Mouse (Mus musculus) embryonic facial prominence, embryonic 15.5 days (tissue): ENCODE data around the gene Bcl2l11. TPM values are rescaled to one million over a fixed set of nuclear protein-coding genes. Genes with fewer than 3 reads are reported as not detected.

Experiments used
- ATAC-seq: fragments of 200-750 bp; cut with Nextera tagmentation; 2 replicates; pipeline ENCODE4 v1.8.0; 2017; ENCODE audit warnings: low read depth, moderate TSS enrichment; ENCODE audit not compliant: insufficient number of reproducible peaks, low FRiP score, low TSS enrichment
- H3K27ac ChIP-seq: fragments of 300-500 bp; sonication (generic); replicated peaks from 2 replicates; pipeline ENCODE4 v1.5.1; 2015; ENCODE audit warnings: mild to moderate bottlenecking, inconsistent platforms
- H3K27me3 ChIP-seq: fragments of 300-500 bp; sonication (generic); 2 replicates; pipeline ENCODE4 v1.6.1; 2015; ENCODE audit warnings: inconsistent platforms
- H3K36me3 ChIP-seq: fragments of 300-500 bp; sonication (generic); 2 replicates; pipeline ENCODE4 v1.6.1; 2015; ENCODE audit warnings: mild to moderate bottlenecking, inconsistent platforms
- H3K4me1 ChIP-seq: fragments of 300-500 bp; sonication (generic); 2 replicates; pipeline ENCODE4 v1.6.1; 2015; ENCODE audit warnings: inconsistent platforms
- H3K4me2 ChIP-seq: fragments of 300-500 bp; sonication (generic); replicated peaks from 2 replicates; pipeline ENCODE4 v1.6.1; 2015; ENCODE audit warnings: mild to moderate bottlenecking, inconsistent platforms
- H3K4me3 ChIP-seq: fragments of 300-500 bp; sonication (generic); replicated peaks from 2 replicates; pipeline ENCODE4 v1.5.1; 2015; ENCODE audit warnings: mild to moderate bottlenecking, inconsistent platforms
- H3K9ac ChIP-seq: fragments of 300-500 bp; sonication (generic); 2 replicates; pipeline ENCODE4 v1.6.1; 2015; ENCODE audit warnings: inconsistent platforms
- H3K9me3 ChIP-seq: fragments of 300-500 bp; sonication (generic); replicated peaks from 2 replicates; pipeline ENCODE4 v1.6.1; 2016; ENCODE audit warnings: inconsistent platforms
- WGBS: fragments of 180-500 bp; shearing (Covaris S2); methylation state at CpG from one replicate; pipeline ENCODE4 v1.1.7; 2015; 5-methylcytosine and 5-hydroxymethylcytosine counted together
- polyA plus RNA-seq: library from polyadenylated mRNA; unstranded; fragments of >200 nt; fragmentation: Nextera tagmentation; extraction: Ambion mirVana; gene quantifications from 2 replicates; pipeline ENCODE4 v1.2.1, GENCODE M21; 2015

Bcl2l11 gene
- polyA plus RNA-seq, 1 experiment from 2014 or later, result 17.4 TPM

DNA sequence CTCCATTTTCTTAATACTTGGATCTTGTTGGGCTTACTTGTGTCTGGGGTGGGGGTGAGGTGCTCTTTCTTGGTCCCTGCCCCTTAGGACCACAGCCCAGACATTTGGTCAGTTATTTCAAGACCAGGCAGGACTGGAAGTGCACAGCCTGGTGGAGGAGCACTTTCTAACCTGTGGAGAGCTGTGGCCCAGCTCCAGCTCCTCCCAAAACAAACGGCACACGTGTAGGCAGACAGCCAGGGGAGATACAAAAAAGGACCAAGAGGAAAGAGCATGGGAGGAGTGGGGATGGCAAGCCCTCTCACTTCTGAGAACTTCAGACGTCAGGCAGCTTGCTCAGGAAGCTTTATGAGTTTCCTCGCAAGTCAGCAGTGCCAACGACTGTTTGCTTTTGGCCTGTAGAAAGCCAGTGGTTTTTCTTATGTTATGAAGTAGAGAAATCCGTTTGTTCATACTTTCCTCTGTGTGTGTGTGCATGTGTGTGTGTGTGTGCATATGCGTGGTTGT, 33.8 kb downstream of the Bcl2l11 start:
- peaks cover 16% of the 10 kb centered on the region for H3K4me1 ChIP-seq
- H3K9me3 ChIP-seq, result no peaks in the 10 kb centered on the region
- no peak for ATAC-seq
- no peak overlapping the region for H3K27ac ChIP-seq
- H3K36me3 ChIP-seq, result peaks cover 13% of the 10 kb centered on the region
- H3K4me3 ChIP-seq, result no peak overlapping the region
- no peak overlapping the region for H3K9ac ChIP-seq
- WGBS, result 69% methylated on average over 7 of the region's 7 CpGs
- no peak overlapping the region for H3K4me2 ChIP-seq
- H3K27me3 ChIP-seq, result no peaks in the 10 kb centered on the region

DNA sequence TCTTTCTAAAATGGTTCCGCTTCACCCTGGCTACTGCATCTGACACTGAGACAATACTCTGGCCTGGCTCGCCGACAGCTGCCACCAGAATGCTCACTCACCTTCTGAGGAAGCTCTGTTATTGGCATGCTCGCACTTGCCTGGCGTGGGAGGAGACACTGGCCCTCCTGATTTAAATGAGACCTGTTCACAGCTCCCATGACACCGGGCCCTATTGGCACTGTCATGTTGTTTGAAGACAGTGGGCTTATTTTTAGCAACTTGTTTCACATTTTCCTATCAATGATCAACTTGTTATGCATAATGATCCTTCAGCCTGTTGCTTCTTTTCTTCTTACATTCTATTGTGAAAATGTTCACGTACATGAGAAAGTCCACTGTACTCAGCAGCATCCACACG, 37.3 kb downstream of the Bcl2l11 start:
- no peaks in the 10 kb centered on the region for H3K4me1 ChIP-seq
- no peaks in the 10 kb centered on the region for H3K27me3 ChIP-seq
- no peaks in the 10 kb centered on the region for H3K9me3 ChIP-seq
- no peak overlapping the region for H3K4me2 ChIP-seq
- WGBS, result 74% methylated on average over 8 of the region's 8 CpGs
- no peak overlapping the region for H3K27ac ChIP-seq
- no peak overlapping the region for H3K9ac ChIP-seq
- H3K36me3 ChIP-seq, result peaks cover 11% of the 10 kb centered on the region
- H3K4me3 ChIP-seq, result no peak overlapping the region
- no peak for ATAC-seq

DNA sequence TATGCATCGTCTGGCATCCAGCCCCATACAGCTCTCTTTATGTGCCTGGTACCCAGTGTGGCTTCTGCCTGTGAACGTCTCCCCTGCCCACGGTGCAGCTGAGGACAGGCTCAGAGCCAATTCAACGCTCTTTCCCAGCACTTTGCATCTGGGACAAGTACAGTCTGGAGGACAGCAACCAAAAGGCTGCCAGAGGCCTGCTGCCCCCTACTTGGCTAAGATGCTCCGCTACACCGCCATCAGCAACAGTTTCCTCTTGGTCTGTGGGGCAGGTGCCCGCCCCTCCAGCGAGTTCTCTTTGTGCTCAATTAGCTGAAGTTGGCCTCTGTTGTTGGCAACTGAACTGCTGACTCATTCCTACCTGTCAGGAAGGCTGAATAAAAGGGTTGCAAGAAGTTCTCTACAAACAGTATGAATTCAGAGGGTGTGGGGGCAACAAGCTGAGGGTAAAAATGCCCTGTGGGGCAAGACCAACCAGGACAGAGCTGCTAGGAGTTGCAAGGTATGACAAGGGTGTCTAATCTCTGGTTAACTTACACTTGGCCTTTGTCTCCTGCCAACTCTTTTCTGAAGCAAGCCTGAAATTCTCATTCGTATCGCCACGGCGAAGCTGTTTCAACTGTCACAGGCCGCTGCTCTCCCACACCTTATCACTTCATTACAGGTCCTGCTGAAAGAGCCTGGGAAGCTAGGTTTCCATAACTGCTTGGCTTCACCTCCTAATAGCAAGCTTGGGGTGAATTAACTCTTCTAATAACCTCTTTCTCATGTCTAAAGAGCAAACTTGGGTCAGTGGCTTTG, 41.0 kb downstream of the Bcl2l11 start:
- Histone ChIP-seq H3K4me2 (no peak overlapping the region), H3K36me3 (no peaks in the 10 kb centered on the region), H3K9ac (no peak overlapping the region), H3K27me3 (no peaks in the 10 kb centered on the region), H3K27ac (no peak overlapping the region), H3K4me3 (no peak overlapping the region), H3K9me3 (no peaks in the 10 kb centered on the region), H3K4me1 (no peaks in the 10 kb centered on the region)
- 63% methylated on average over 13 of the region's 13 CpGs for WGBS
- no peak for ATAC-seq

DNA sequence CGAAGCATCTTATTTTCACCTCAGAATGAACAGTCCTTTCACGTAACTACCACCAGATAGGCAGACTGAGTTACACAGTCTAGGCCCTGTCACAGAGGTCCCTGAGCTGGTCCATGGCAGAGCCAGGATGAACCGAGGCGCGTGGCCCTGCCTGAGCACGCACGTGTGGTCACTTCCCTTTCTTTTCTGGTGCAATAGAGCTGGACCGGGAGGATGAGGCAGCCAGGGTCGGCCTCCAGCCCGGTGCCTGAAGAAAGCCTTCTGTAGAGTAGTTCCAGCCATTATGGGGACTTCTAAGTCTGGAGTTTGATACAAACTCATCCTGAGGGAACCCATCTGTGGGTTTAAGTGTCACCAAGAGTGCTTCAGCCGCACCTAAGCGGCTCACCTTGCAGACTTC, 42.1 kb downstream of the Bcl2l11 start:
- H3K4me2 ChIP-seq, result no peak overlapping the region

DNA sequence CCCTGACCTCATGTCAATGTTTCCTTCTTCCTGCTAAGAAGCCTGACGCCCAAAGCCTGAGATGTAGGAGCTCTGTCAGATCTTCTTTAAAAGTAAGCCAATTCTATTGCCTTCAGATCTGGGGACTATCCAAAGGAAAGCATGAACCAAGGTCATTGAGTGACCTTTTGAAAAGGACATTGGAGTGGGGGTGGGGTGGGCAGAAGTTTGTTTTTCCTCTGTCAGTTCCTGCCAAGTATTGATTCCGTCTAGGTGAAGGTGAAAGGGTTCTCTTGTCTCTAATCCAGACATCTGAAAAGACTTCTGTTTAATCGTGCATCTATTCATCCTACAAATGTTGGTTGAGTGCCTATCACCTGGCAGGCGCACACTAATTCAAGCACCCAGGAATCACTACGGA, 43.6 kb downstream of the Bcl2l11 start:
- ATAC-seq, result no peak
- Histone ChIP-seq H3K27me3 (no peaks in the 10 kb centered on the region), H3K9me3 (no peaks in the 10 kb centered on the region), H3K4me3 (no peak overlapping the region), H3K9ac (no peak overlapping the region), H3K36me3 (no peaks in the 10 kb centered on the region), H3K4me2 (no peak overlapping the region), H3K27ac (no peak overlapping the region), H3K4me1 (no peaks in the 10 kb centered on the region)
- 87% methylated on average over 5 of the region's 5 CpGs for WGBS

More for the DNA sequence above, 42.1 kb downstream of the Bcl2l11 start:
- Histone ChIP-seq H3K4me1 (no peaks in the 10 kb centered on the region), H3K9ac (no peak overlapping the region), H3K9me3 (no peaks in the 10 kb centered on the region), H3K27me3 (no peaks in the 10 kb centered on the region), H3K4me3 (no peak overlapping the region), H3K36me3 (no peaks in the 10 kb centered on the region), H3K27ac (no peak overlapping the region)
- WGBS, result 93% methylated on average over 12 of the region's 12 CpGs
- ATAC-seq, result peak; percentile 43; the same call in 1 of the 2 replicates

DNA sequence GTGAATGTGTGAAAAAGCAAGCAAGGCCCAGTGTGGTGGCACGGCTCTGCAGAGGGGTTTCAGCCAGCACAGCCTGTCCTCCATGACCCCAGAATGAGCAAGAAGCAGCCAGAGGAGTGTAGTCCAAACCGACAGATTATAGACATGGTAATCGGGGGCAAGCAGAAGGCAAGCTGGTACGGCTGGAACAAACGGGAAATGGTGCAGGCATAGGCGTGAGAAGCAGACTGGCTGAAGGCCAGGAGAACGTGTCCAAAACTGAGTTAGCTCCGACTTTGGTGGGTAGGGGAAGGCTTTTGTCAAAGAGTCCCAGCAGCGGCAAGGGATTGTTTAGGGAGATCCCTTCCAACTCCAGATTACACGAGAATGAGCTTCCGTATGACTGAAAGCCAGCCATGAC, 44.1 kb downstream of the Bcl2l11 start:
- WGBS, result 63% methylated on average over 11 of the region's 11 CpGs
- no peak for ATAC-seq
- Histone ChIP-seq H3K9ac (no peak overlapping the region), H3K4me3 (no peak overlapping the region), H3K27ac (no peak overlapping the region), H3K27me3 (no peaks in the 10 kb centered on the region), H3K9me3 (no peaks in the 10 kb centered on the region), H3K4me1 (no peaks in the 10 kb centered on the region), H3K4me2 (no peak overlapping the region), H3K36me3 (no peaks in the 10 kb centered on the region)

DNA sequence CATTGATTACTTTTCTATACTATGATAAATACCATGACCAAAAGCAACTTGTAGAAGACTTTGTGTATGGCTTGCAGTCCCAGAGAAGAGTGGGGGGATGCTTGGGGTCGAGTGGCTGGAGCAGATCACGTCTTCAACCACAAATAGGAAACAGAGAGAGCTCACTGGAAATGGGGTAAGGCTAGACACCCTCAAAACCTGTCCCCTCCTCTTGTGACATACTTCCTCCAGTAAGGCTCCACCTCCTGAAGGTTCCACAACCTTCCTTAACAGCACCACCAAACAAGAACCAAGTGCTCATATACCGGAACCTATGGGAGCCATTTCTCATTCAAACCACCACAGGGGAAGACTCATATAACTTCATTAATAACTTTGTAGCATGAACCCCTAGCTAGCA, 44.8 kb downstream of the Bcl2l11 start:
- Histone ChIP-seq H3K9ac (no peak overlapping the region), H3K27ac (no peak overlapping the region), H3K4me3 (no peak overlapping the region), H3K9me3 (no peaks in the 10 kb centered on the region), H3K36me3 (no peaks in the 10 kb centered on the region), H3K27me3 (no peaks in the 10 kb centered on the region), H3K4me1 (no peaks in the 10 kb centered on the region), H3K4me2 (no peak overlapping the region)
- no peak for ATAC-seq
- WGBS, result 92% methylated on average over 3 of the region's 3 CpGs

DNA sequence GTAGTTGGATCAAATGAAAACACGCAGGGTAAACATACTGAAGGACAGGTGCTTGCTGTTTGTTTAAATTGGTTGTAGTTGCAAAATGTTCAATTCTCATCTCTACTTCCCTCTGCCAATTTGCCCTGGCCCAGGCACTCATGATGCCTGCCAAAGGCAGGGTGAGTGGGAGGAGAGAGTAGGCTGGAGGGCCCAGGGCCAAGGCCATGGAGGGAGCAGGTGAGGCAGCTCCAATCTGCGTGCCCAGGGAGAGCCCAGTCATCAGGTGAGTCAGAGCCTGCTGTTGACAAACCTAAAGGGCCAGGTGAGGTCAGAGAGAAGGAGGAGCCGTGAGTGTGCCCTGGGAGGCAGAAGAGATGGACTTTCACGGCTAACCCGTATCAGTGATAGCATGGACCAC, 46.4 kb downstream of the Bcl2l11 start:
- ATAC-seq, result no peak
- Histone ChIP-seq H3K36me3 (no peaks in the 10 kb centered on the region), H3K4me1 (peaks cover 8% of the 10 kb centered on the region), H3K4me3 (no peak overlapping the region), H3K27ac (no peak overlapping the region), H3K9ac (no peak overlapping the region), H3K4me2 (no peak overlapping the region), H3K9me3 (no peaks in the 10 kb centered on the region), H3K27me3 (no peaks in the 10 kb centered on the region)
- 91% methylated on average over 5 of the region's 5 CpGs for WGBS

DNA sequence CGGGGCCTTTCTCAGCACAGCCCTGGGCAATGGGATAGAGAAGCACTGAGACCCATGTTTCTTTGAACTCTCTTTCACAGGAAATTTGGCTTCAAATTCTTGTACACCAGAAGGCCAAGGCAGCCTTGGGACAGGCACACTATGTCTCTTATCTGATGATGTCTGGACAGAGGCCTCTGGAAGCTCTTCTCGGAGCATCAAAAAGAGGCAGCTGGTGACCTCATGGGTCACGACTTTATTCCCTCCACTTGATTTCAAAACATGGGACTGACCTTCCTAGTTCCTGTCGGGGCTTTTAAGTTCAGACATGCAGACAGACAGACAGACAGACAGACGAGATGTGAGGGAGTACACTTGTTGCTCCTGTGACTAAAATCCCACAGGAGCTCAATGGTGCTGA, 48.3 kb downstream of the Bcl2l11 start:
- no peak for ATAC-seq
- Histone ChIP-seq H3K4me1 (peaks cover 12% of the 10 kb centered on the region), H3K4me2 (no peak overlapping the region), H3K27me3 (no peaks in the 10 kb centered on the region), H3K9ac (no peak overlapping the region), H3K9me3 (no peaks in the 10 kb centered on the region), H3K36me3 (no peaks in the 10 kb centered on the region), H3K4me3 (no peak overlapping the region), H3K27ac (no peak overlapping the region)
- 52% methylated on average over 5 of the region's 5 CpGs for WGBS

DNA sequence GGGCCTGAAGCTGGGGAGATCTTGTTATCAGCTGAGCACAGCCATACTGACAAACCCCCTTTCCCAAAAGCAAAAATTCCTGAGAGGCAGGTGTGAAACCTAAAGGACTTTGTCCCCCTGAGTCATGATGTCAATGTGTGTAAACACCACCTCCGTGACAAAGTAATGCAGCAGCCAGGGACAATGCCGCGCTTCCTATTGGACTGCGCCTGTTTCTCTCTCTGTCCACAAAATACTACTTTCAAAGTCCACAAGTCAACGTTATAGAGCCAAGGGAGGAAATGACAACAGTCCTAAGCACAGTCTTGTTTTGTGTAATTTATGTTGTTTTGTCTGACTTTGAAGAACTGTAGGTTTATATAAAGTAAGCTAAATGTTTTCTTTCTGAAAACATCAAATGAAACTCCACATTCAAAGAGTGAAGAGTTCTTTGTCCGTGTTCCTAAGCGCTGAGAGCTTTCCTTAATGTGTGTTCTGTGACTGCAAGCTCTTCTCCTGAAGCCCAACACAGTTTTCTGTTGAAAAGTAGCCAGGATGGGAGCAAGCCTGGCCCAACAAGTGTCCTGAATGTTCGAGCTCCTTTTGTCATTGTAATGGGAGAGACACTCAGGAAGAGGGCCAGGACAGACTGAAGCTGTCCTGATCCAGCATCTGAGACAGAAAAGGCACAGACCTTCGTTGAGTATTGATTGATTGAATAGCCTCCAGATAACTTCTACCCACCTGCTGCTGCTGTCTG, 48.9 kb downstream of the Bcl2l11 start:
- Histone ChIP-seq H3K27ac (no peak overlapping the region), H3K4me2 (no peak overlapping the region), H3K9ac (no peak overlapping the region), H3K4me3 (no peak overlapping the region), H3K27me3 (no peaks in the 10 kb centered on the region), H3K4me1 (peaks cover 17% of the 10 kb centered on the region), H3K36me3 (no peaks in the 10 kb centered on the region), H3K9me3 (no peaks in the 10 kb centered on the region)
- ATAC-seq, result no peak
- 65% methylated on average over 9 of the region's 9 CpGs for WGBS

DNA sequence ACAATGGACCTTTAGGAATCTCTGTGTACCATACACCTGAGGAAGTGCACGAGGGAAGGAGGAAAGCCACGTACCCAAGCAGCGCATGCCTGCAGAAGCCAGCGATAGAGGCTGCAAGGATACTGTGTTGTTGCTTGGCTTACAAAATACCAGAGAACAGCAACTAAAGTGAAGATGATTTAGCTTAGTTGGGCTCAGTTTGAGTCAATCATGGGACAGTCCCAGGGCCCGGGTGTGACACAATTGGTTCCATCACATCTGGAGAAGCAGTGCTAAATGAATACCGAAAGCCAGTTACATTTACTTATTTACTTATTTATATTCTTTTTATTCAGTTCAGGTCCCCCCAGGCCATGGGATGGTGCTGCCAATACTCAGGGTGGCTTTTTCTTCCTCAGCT, 49.8 kb downstream of the Bcl2l11 start:
- no peak overlapping the region for H3K4me2 ChIP-seq
- no peaks in the 10 kb centered on the region for H3K27me3 ChIP-seq
- H3K4me1 ChIP-seq, result peaks cover 22% of the 10 kb centered on the region
- H3K4me3 ChIP-seq, result no peak overlapping the region
- WGBS, result 87% methylated on average over 6 of the region's 6 CpGs
- ATAC-seq, result no peak
- H3K9me3 ChIP-seq, result no peaks in the 10 kb centered on the region
- H3K27ac ChIP-seq, result no peak overlapping the region
- H3K9ac ChIP-seq, result no peak overlapping the region
- no peaks in the 10 kb centered on the region for H3K36me3 ChIP-seq
